Mouse (Mus musculus) thymus, adult 2 months (tissue): ENCODE data around the gene Scgb1b12.
"Not testable (repeated sequence)": the region's sequence is repeated elsewhere in the genome, so short reads cannot be mapped to it uniquely, and the experiment has no call there.

Experiments used
- CTCF ChIP-seq: fragments of 200-500 bp; IDR thresholded peaks from 2 replicates; pipeline ENCODE4 v1.5.1; 2012; ENCODE audit warnings: mild to moderate bottlenecking, control low read depth, low read length, moderate library complexity, borderline replicate concordance; ENCODE audit not compliant: control insufficient read depth, poor library complexity, insufficient read depth; ENCODE audit errors: extremely low read depth
- POLR2A ChIP-seq: fragments of 200-500 bp; IDR thresholded peaks from 2 replicates; pipeline ENCODE4 v1.6.1; 2012; ENCODE audit warnings: mild to moderate bottlenecking, low read length, control low read depth, moderate library complexity; ENCODE audit not compliant: control insufficient read depth, poor library complexity, insufficient read depth; ENCODE audit errors: extremely low read depth

DNA sequence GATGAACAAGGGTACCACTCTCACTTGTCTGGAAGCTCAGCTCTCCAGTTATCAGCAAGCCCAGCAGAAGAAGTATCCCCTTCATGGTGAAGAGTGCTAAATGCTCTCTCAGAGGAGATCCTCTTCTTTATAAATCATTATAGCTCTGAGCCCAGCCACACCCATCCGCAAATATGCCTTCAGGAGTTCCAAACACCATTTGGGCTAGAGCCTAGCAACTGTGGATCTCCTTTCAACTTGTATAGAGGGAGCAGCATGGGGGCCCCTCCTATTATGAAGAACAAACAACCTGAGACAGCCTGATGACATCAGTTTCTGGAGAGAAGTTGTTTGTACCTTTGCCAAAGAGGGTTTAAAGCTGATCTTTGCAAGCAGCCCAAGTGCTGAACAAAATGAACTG is 6.8 kb upstream of the Scgb1b12 start, which contains the start of gene Scgb2b12:
- TF ChIP-seq CTCF, POLR2A: not testable (repeated sequence)
